Mouse (Mus musculus): Measurements from ENCODE around the gene Foxo4. TPM values are rescaled to one million over a fixed set of nuclear protein-coding genes. Genes with fewer than 3 reads are reported as not detected.

Foxo4 gene
- 20.0 TPM for polyA plus RNA-seq (2012; fragmentation: generic; extraction: Trizol)

GRCm38 (mm10) chrX:101253952-101254729 is at the start of gene Foxo4:
TSS of gene Foxo4 (plus strand) at chrX:101254528.
- Histone ChIP-seq H3K4me3 (peak within 1 kb of the TSS; percentile 55), H3K36me3 (ENCODE audit: control insufficient read depth, insufficient read depth) (no peaks in the 10 kb centered on the region), H3K27me3 (ENCODE audit: control insufficient read depth, insufficient read depth, insufficient read length) (no peaks in the 10 kb centered on the region), H3ac (ENCODE audit: control insufficient read depth, insufficient read length) (no peak within 1 kb of the TSS), H3K4me2 (ENCODE audit: low read depth) (peak within 1 kb of the TSS; percentile 74), H3K79me2 (ENCODE audit: control insufficient read depth, insufficient read depth) (no peaks in the 10 kb centered on the region)
- TF ChIP-seq TCF3 (IDR thresholded peaks at IDR 0.05; ENCODE audit: insufficient read length, low read depth) (no peak), TCF12 (IDR thresholded peaks at IDR 0.05; ENCODE audit: insufficient read depth, poor library complexity, severe bottlenecking) (no peak), POLR2A (IDR thresholded peaks at IDR 0.05; ENCODE audit: insufficient read length, low read depth) (peak; percentile 51)

- peak; percentile 17 for TF ChIP-seq SRF (IDR thresholded peaks at IDR 0.05; ENCODE audit: control insufficient read depth, insufficient read length, low read depth)
- peak; percentile 53 for TF ChIP-seq POLR2A (IDR thresholded peaks at IDR 0.05; ENCODE audit: insufficient read length, low read depth)
- no peak for TF ChIP-seq E2F4 (IDR thresholded peaks at IDR 0.05; ENCODE audit: insufficient read depth)
- peak; percentile 21 for TF ChIP-seq POLR2AphosphoS2 (IDR thresholded peaks at IDR 0.05; ENCODE audit: insufficient read length, low read depth)
- TF ChIP-seq MYOD1 (IDR thresholded peaks at IDR 0.05; ENCODE audit: control insufficient read depth in 1 of 3, insufficient read length in 2 of 3, low read depth in 2 of 3): peak in 2 of 3 experiments; percentile 59 to 82
- TF ChIP-seq MYOG (IDR thresholded peaks at IDR 0.05; ENCODE audit: control insufficient read depth in 1 of 3, insufficient read depth in 1 of 3, insufficient read length in 2 of 3, low read depth in 2 of 3): peak in 2 of 3 experiments; percentile 58 to 83
- no peak for TF ChIP-seq CEBPB (IDR thresholded peaks at IDR 0.05; ENCODE audit: insufficient read depth, poor library complexity, severe bottlenecking)
- peak; percentile 29 for TF ChIP-seq USF1 (IDR thresholded peaks at IDR 0.05; ENCODE audit: low read depth)
- H3K79me2 ChIP-seq (ENCODE audit: control insufficient read depth, insufficient read depth): peaks cover 33% of the 10 kb centered on the region
- H3K36me3 ChIP-seq (ENCODE audit: control insufficient read depth, insufficient read depth): no peaks in the 10 kb centered on the region
- peak within 1 kb of the TSS; percentile 71 for H3ac ChIP-seq (ENCODE audit: control insufficient read depth, insufficient read length)
- H3K4me2 ChIP-seq (ENCODE audit: low read depth): peak within 1 kb of the TSS; percentile 74
- peak within 1 kb of the TSS; percentile 75 for H3K4me3 ChIP-seq
- no peaks in the 10 kb centered on the region for H3K27me3 ChIP-seq (ENCODE audit: control insufficient read depth, insufficient read depth, insufficient read length)
These were observed 32.2 kb upstream of the Foxo4 start, which contains the start of gene Snx12 for GRCm38 (mm10) chrX:101221834-101222795. TSS of gene Snx12 (minus strand) at chrX:101222563.

GRCm38 (mm10) chrX:101222796-101223162 is 31.5 kb upstream of the Foxo4 start:
- H3K79me2 ChIP-seq (ENCODE audit: control insufficient read depth, insufficient read depth): peaks cover 33% of the 10 kb centered on the region
- H3K4me3 ChIP-seq: peak overlapping the region; percentile 75
- TF ChIP-seq CEBPB (IDR thresholded peaks at IDR 0.05; ENCODE audit: insufficient read depth, poor library complexity, severe bottlenecking) (0 out of 2 replicates have a peak, but pooled peaks have one; percentile 44), TCF12 (IDR thresholded peaks at IDR 0.05; ENCODE audit: insufficient read depth, poor library complexity, severe bottlenecking) (no peak)
- peak overlapping the region; percentile 70 for H3K4me2 ChIP-seq (ENCODE audit: low read depth)
- no peaks in the 10 kb centered on the region for H3K27me3 ChIP-seq (ENCODE audit: control insufficient read depth, insufficient read depth, insufficient read length)
- H3K36me3 ChIP-seq (ENCODE audit: control insufficient read depth, insufficient read depth): no peaks in the 10 kb centered on the region
- no peak overlapping the region for H3ac ChIP-seq (ENCODE audit: control insufficient read depth, insufficient read length)

- Histone ChIP-seq H3K27me3 (ENCODE audit: control insufficient read depth, insufficient read depth, insufficient read length) (no peaks in the 10 kb centered on the region), H3K36me3 (ENCODE audit: control insufficient read depth, insufficient read depth) (no peaks in the 10 kb centered on the region), H3K4me2 (ENCODE audit: low read depth) (no peak overlapping the region), H3K4me3 (no peak overlapping the region), H3K79me2 (ENCODE audit: control insufficient read depth, insufficient read depth) (no peaks in the 10 kb centered on the region), H3ac (ENCODE audit: control insufficient read depth, insufficient read length) (no peak overlapping the region)
- TF ChIP-seq MYOD1 (IDR thresholded peaks at IDR 0.05; ENCODE audit: control insufficient read depth in 1 of 3, insufficient read length in 2 of 3, low read depth in 2 of 3): no peak
These were observed 9.3 kb upstream of the Foxo4 start for GRCm38 (mm10) chrX:101245011-101245410.

GRCm38 (mm10) chrX:101254740-101255139 is 412 bp downstream of the Foxo4 start:
- peak overlapping the region; percentile 74 for H3K4me2 ChIP-seq (ENCODE audit: low read depth)
- TF ChIP-seq POLR2A (IDR thresholded peaks at IDR 0.05; ENCODE audit: insufficient read length, low read depth) (no peak), MAX (IDR thresholded peaks at IDR 0.05; ENCODE audit: low read depth) (no peak), USF1 (IDR thresholded peaks at IDR 0.05; ENCODE audit: low read depth) (no peak), MYOG (IDR thresholded peaks at IDR 0.05; ENCODE audit: control insufficient read depth in 1 of 3, insufficient read depth in 1 of 3, insufficient read length in 2 of 3, low read depth in 2 of 3) (no peak), CEBPB (IDR thresholded peaks at IDR 0.05; ENCODE audit: insufficient read depth, poor library complexity, severe bottlenecking) (no peak), POLR2AphosphoS2 (IDR thresholded peaks at IDR 0.05; ENCODE audit: insufficient read length, low read depth) (no peak), TCF3 (IDR thresholded peaks at IDR 0.05; ENCODE audit: insufficient read length, low read depth) (no peak), REST (IDR thresholded peaks at IDR 0.05; ENCODE audit: insufficient read depth, insufficient read length) (no peak), TCF12 (IDR thresholded peaks at IDR 0.05; ENCODE audit: insufficient read depth, poor library complexity, severe bottlenecking) (no peak), E2F4 (IDR thresholded peaks at IDR 0.05; ENCODE audit: insufficient read depth) (no peak), MYOD1 (IDR thresholded peaks at IDR 0.05; ENCODE audit: control insufficient read depth in 1 of 3, insufficient read length in 2 of 3, low read depth in 2 of 3) (no peak), SRF (IDR thresholded peaks at IDR 0.05; ENCODE audit: control insufficient read depth, insufficient read length, low read depth) (no peak)
- no peaks in the 10 kb centered on the region for H3K79me2 ChIP-seq (ENCODE audit: control insufficient read depth, insufficient read depth)
- peak overlapping the region; percentile 55 for H3K4me3 ChIP-seq
- H3ac ChIP-seq (ENCODE audit: control insufficient read depth, insufficient read length): no peak overlapping the region
- no peaks in the 10 kb centered on the region for H3K27me3 ChIP-seq (ENCODE audit: control insufficient read depth, insufficient read depth, insufficient read length)
- H3K36me3 ChIP-seq (ENCODE audit: control insufficient read depth, insufficient read depth): no peaks in the 10 kb centered on the region
